ENCODE assay signal across 8 mouse cellular contexts in genomic region chr8:117423029-117423428, GRCm38 (mm10).
A peak's percentile ranks its signal among the peaks of the same experiment; 100 is the strongest.
DNase-seq lines count a peak whose midpoint lies in the region.

No protein-coding gene starts in this region.

- DNase-seq in kidney, adult 11 months = peak; percentile 33
- DNase-seq in kidney, postnatal 10 days = no peak
- DNase-seq in adrenal gland, postnatal 14 days = peak; percentile 79
- DNase-seq in frontal cortex, adult 2 months (ENCODE audit: extremely low spot score in 1 of 2, low spot score in 1 of 2) = peak; percentile 78 to 86
- DNase-seq in heart, postnatal 10 days = peak; percentile 87 to 92
- peak; percentile 83 to 96 for DNase-seq in left cerebral cortex, postnatal 25 days (ENCODE audit: low spot score in 2 of 2)
- no peak for DNase-seq in thymus, postnatal 36 days
- DNase-seq in thymus, adult 18-20 months = no peak

- intact Hi-C loops in heart, postnatal 10 days (cut with DNase I) = no loop called here
- intact Hi-C loops in left cerebral cortex, postnatal 25 days (cut with DNase I) = loop anchor here (5.0 kb wide), 1 partner anchor 36 kb away; no protein-coding TSS in a partner anchor

Comparison
In these comparisons a context has a peak if more than half of its experiments do, and no peak if none do; other contexts are left out.
1. DNase-seq: peak in kidney, adult 11 months (single experiment), adrenal gland, postnatal 14 days (single experiment), frontal cortex, adult 2 months (2 of 2), heart, postnatal 10 days (2 of 2) and left cerebral cortex, postnatal 25 days (2 of 2); none in kidney, postnatal 10 days (single experiment), thymus, postnatal 36 days (0 of 2) and thymus, adult 18-20 months (0 of 2).